Mouse (Mus musculus) common myeloid progenitor, adult 5-6 weeks (primary cell): ENCODE results near the gene Gm7970. TPM values are rescaled to one million over a fixed set of nuclear protein-coding genes. Genes with fewer than 3 reads are reported as not detected.
"Not testable (repeated sequence)": the region's sequence is repeated elsewhere in the genome, so short reads cannot be mapped to it uniquely, and the experiment has no call there.

Experiments
- ATAC-seq: replicated peaks from 2 replicates; pipeline ENCODE4 v1.8.0; 2016; ENCODE audit warnings: low read depth, mild to moderate bottlenecking, moderate TSS enrichment, inconsistent platforms; ENCODE audit not compliant: poor library complexity, severe bottlenecking
- total RNA-seq: library from RNA; stranded (forward); fragments of 200-1000, 187-1606 nt; gene quantifications from 2 replicates; pipeline ENCODE4 v1.2.3, GENCODE M21; 2017

Gm7970 gene
- not detected in 2 replicates for total RNA-seq

DNA sequence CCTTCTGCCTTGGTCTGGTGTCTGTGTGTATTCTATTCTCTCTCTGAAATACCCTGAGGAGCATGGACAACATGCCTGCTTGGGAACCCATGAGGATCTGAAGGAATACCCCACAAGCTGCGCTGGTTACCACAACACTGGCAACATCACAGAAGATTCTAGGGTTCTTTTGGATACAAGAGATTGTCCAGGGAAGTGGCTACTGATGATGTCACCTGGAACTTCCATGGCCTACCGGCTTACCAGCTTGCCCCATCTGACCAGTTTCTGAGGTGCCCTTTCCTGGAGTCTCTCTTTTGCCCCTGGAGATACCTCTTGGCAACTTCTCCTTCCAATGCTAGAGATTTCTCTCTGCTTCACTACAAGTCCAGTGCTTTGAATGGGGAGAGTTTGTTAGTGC lies at the start of gene Gm7970:
Gene Gm7970, minus strand, starts transcription at position 101 of the 400 bp plus-strand sequence.
- not testable (repeated sequence) for ATAC-seq

DNA sequence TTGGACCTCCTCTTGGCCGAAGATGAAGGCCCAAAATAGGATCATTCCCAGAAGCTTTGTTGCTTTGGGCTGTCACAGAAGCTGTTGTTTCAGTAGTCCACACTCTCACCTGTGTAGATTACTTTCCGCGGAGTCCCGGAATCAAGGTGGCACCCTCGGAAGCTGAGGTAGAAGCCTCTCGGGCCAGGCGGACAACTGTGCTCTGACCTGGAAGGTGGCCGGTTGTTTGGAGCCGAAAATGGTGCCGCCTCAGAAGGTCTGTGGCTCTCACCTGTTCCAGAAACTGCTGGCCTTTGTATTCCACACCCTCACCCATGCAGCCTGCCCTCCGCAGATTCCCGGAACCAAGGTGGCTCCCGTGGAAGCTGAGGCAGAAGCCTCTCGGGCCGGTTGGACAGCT lies 45.6 kb upstream of the Gm7970 start:
- not testable (repeated sequence) for ATAC-seq

DNA sequence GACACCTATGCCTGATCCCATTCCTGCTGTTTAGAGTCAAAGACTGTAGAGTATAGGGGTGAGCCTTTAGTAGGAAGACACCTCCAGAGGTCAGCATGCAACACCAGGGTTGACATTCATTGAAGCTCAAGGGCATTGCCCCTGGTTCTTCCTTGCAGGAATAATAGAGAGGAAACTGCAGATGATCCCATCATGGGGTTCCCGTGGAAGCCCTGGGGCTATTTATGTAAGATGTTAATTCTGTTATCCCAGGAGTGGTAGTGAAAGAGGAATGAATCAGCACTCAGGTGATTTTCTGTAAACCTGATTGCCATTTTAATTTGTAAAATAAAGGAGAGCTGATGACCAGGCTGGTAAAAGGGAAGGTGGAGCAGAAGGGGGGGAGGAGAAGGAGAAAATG lies 31.0 kb upstream of the Gm7970 start:
- ATAC-seq: not testable (repeated sequence)

DNA sequence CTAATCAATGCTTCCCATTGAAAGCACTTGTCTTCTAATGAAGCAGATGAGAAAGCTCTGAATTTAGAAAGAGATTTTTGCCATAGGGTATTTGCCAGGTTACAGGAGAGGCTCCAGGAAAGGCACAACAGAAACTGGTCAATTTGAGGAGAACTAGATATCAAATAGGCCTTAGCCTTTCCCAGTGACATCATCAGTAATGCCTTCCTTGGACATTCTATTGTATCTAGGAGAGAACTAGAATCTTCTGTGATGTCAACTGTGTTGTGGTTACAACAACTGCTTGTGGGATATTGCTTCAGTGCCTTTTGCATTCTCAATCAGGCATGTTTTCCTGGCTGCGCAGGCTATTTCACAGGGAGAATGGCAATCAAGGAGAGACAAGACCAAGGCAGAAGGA lies 17.5 kb upstream of the Gm7970 start, which contains the start of gene 1700049E17Rik2:
Gene 1700049E17Rik2, plus strand, starts transcription at position 301 of the 400 bp plus-strand sequence.
- not testable (repeated sequence) for ATAC-seq

DNA sequence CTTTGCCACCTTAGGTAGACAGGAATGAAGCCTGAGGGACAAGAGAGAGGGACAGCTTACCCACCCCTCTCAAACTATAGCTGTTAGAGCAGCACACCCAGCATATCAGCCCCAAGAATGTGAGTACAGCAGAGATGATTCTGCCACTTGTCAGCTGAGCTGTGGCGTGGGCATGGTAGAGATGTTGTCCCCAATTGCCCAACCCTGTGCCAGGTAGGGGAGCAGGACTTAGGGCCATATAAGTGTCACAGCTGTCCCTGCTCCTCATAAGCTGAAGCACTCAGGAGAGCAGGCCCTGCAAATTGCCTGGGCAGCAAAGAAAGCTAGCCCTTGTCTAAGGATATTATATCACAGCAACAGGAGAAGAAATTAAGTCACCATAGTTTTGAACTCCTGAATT lies 30.7 kb downstream of the Gm7970 start:
- not testable (repeated sequence) for ATAC-seq

DNA sequence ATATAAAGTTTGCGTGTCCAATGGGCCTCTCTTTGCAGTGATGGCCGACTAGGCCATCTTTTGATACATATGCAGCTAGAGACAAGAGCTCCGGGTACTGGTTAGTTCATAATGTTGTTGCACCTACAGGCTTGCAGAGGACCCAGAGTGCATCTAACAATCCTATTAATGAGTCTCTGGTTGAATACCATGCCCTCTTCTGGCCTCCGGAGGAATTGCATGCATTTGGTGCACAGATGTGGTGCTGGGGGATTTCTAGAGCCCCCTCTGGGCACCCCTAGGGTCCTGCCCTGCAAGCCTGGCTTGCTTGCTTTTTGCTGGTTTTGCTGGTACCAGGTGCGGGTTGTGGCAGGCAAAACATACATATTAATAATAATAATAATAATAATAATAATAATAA lies 34.7 kb downstream of the Gm7970 start:
- not testable (repeated sequence) for ATAC-seq

Other genes with a start within 250 kb of the Gm7970 start
- gene Gm5798, start 207.0 kb downstream of the Gm7970 start, total RNA-seq: not detected in 2 replicates
- gene Gm7945, start 169.2 kb downstream of the Gm7970 start, total RNA-seq: not detected in 2 replicates
- gene Gm6482, start 147.3 kb downstream of the Gm7970 start, total RNA-seq: not detected in 2 replicates
- gene Gm7954, start 102.1 kb downstream of the Gm7970 start, total RNA-seq: not detected in 2 replicates
- not detected in 2 replicates for gene Gm3486, start 66.1 kb downstream of the Gm7970 start, total RNA-seq
- gene 1700049E17Rik2, start 17.6 kb upstream of the Gm7970 start, total RNA-seq: not detected in 2 replicates
- gene Gm3072, start 69.0 kb upstream of the Gm7970 start, total RNA-seq: not detected in 2 replicates
- not detected in 2 replicates for gene Gm3676, start 90.9 kb upstream of the Gm7970 start, total RNA-seq
- gene Gm8068, start 146.3 kb upstream of the Gm7970 start, total RNA-seq: not detected in 2 replicates
- gene Gm7929, start 195.0 kb upstream of the Gm7970 start, total RNA-seq: not detected in 2 replicates
- not detected in 2 replicates for gene Gm47189, start 216.9 kb upstream of the Gm7970 start, total RNA-seq